Mouse (Mus musculus): ENCODE measurements around the gene Gsap. TPM values are rescaled to one million over a fixed set of nuclear protein-coding genes. Genes with fewer than 3 reads are reported as not detected.

Gene Gsap
- polyA plus RNA-seq, 1 experiment from 2014 or later, result 3.8 TPM

- Histone ChIP-seq H3K4me1 (no peaks in the 10 kb centered on the region), H3K4me3 (no peak overlapping the region), H3K27ac (no peak overlapping the region), H3K9ac (no peak overlapping the region), H3K27me3 (no peaks in the 10 kb centered on the region), H3K4me2 (replicated peaks) (no peak overlapping the region), H3K36me3 (no peaks in the 10 kb centered on the region), H3K9me3 (replicated peaks) (no peaks in the 10 kb centered on the region)
- 86% methylated on average over 3 of the region's 3 CpGs for WGBS
- no peak for ATAC-seq (ENCODE audit: low FRiP score)
These were observed 177.3 kb downstream of the Gsap start for GRCm38 (mm10) chr5:21363343-21363742.

Other genes with a start within 250 kb of the Gsap start
- 6.0 and 6.7 TPM in 2 replicates for gene Rsbn1l, start 229.9 kb upstream of the Gsap start, polyA plus RNA-seq (2016; fragmentation: Nextera tagmentation; extraction: Ambion mirVana)
- 25.5 and 30.1 TPM in 2 replicates for gene Ptpn12, start 130.3 kb upstream of the Gsap start, polyA plus RNA-seq (2016; fragmentation: Nextera tagmentation; extraction: Ambion mirVana)
- gene Fgl2, start 186.4 kb downstream of the Gsap start, polyA plus RNA-seq (2016; fragmentation: Nextera tagmentation; extraction: Ambion mirVana), result 5.6 and 5.7 TPM in 2 replicates
- gene Ccdc146, start 238.4 kb downstream of the Gsap start, polyA plus RNA-seq (2016; fragmentation: Nextera tagmentation; extraction: Ambion mirVana), result 1.7 and 2.1 TPM in 2 replicates
- gene Fam185a, start 238.7 kb downstream of the Gsap start, polyA plus RNA-seq (2016; fragmentation: Nextera tagmentation; extraction: Ambion mirVana), result 5.4 and 5.7 TPM in 2 replicates